Mouse (Mus musculus) lung, embryonic 16.5 days (tissue): ENCODE measurements around the gene Zfp273. TPM values are rescaled to one million over a fixed set of nuclear protein-coding genes. Genes with fewer than 3 reads are reported as not detected.
"Not testable (repeated sequence)": the region's sequence is repeated elsewhere in the genome, so short reads cannot be mapped to it uniquely, and the experiment has no call there.

Experiments
- ATAC-seq: fragments of 200-750 bp; cut with Nextera tagmentation; 2 replicates; pipeline ENCODE4 v1.8.0; 2017; ENCODE audit warnings: low read depth, mild to moderate bottlenecking, moderate library complexity
- H3K27ac ChIP-seq: fragments of 300-500 bp; sonication (generic); 2 replicates; pipeline ENCODE4 v1.5.1; 2014; ENCODE audit warnings: mild to moderate bottlenecking, control low read depth, low read length
- H3K27me3 ChIP-seq: fragments of 300-500 bp; sonication (generic); 2 replicates; pipeline ENCODE4 v1.6.1; 2014; ENCODE audit warnings: low read depth, low read length, mixed read lengths; ENCODE audit not compliant: control insufficient read depth, insufficient read depth
- H3K36me3 ChIP-seq: fragments of 300-500 bp; sonication (generic); 2 replicates; pipeline ENCODE4 v1.6.1; 2014; ENCODE audit warnings: low read length; ENCODE audit not compliant: control insufficient read depth, insufficient read depth
- H3K4me1 ChIP-seq: fragments of 300-500 bp; sonication (generic); replicated peaks from 2 replicates; pipeline ENCODE4 v1.6.1; 2014; ENCODE audit warnings: low read length, mixed read lengths; ENCODE audit not compliant: control insufficient read depth, insufficient read depth
- H3K4me2 ChIP-seq: fragments of 300-500 bp; sonication (generic); 2 replicates; pipeline ENCODE4 v1.6.1; 2014; ENCODE audit warnings: low read depth, low read length, control low read depth
- H3K4me3 ChIP-seq: fragments of 300-500 bp; sonication (generic); 2 replicates; pipeline ENCODE4 v1.5.1; 2014; ENCODE audit warnings: mild to moderate bottlenecking, low read length, control low read depth
- H3K9ac ChIP-seq: fragments of 300-500 bp; sonication (generic); 2 replicates; pipeline ENCODE4 v1.6.1; 2014; ENCODE audit warnings: low read length, control low read depth
- H3K9me3 ChIP-seq: fragments of 300-500 bp; sonication (generic); 2 replicates; pipeline ENCODE4 v1.6.1; 2016; ENCODE audit warnings: low read length; ENCODE audit not compliant: control insufficient read depth
- WGBS: fragments of 180-500 bp; shearing (Covaris S2); extraction: QIAGEN DNeasy Blood & Tissue Kit; methylation state at CpG from one replicate; pipeline ENCODE4 v1.1.7; 2014; 5-methylcytosine and 5-hydroxymethylcytosine counted together
- polyA plus RNA-seq: library from polyadenylated mRNA; unstranded; fragments of >200 nt; fragmentation: Nextera tagmentation; extraction: Ambion mirVana; gene quantifications from 2 replicates; pipeline ENCODE4 v1.2.1, GENCODE M21; 2015

Zfp273 gene
- polyA plus RNA-seq = 8.0 and 8.6 TPM in 2 replicates

DNA sequence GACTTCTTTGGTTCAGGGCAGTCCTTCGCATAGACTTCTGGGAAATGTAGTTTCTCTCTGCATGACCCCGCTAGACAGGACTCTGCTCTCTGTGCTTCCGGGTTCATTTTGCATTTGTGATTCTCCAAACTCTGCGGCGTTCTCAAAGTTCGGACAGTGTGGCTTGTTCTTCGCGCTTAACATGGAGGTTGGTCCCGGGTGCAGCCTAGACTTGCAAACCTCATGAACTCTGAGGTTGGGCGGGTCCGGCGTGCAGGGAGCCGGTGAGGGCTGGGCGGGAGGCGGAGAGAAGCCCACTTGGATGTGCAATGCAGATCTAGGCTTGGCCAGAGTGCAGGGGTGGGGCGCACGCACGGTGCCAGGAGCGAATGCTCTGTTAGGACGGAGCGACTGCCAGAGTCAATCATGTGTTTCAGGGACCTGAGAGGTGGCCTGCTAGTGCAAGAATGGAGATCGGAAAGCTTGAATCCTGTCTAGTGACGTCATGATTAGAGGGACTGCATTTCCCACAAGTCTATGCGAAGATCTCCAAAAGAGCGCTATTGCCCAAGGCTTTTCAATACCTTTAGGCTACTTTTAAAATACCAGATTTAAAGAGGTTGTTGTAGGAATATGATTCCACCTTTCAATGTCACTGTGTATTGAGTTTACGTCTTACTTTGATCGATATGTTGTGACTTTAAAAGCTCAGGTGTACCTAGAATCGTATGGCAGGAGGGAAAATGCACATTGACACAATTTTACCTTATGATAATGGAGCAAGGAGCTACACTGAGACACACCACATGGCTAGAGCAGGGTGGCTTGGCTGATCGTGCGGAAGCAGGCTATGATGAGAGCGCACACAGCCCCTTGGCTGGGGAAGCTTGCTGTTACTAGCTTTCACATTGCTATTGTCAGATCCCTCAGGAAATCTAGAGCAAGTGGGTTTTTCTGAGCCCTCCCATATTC is at the start of gene Zfp273:
Gene Zfp273 (plus strand): TSS at position 31 of the 951 bp plus-strand sequence.
- peak; percentile 97 for ATAC-seq
- Histone ChIP-seq H3K36me3 (peaks cover 2% of the 10 kb centered on the region; the same call in 1 of the 2 replicates), H3K4me1 (no peaks in the 10 kb centered on the region), H3K9ac (peak within 1 kb of the TSS; percentile 79), H3K27me3 (no peaks in the 10 kb centered on the region), H3K4me2 (peak within 1 kb of the TSS; percentile 88), H3K9me3 (no peaks in the 10 kb centered on the region; the same call in 1 of the 2 replicates), H3K4me3 (peak within 1 kb of the TSS; percentile 79), H3K27ac (peak within 1 kb of the TSS; percentile 90)
- 3% methylated on average over 31 of the region's 31 CpGs for WGBS

- Histone ChIP-seq H3K27ac (0 out of 2 replicates have a peak within 1 kb of the TSS, but pooled peaks have one; percentile 20), H3K27me3 (no peaks in the 10 kb centered on the region), H3K4me3 (peak within 1 kb of the TSS; percentile 73), H3K9me3 (peaks cover 5% of the 10 kb centered on the region), H3K9ac (peak within 1 kb of the TSS; percentile 74), H3K4me2 (peak within 1 kb of the TSS; percentile 86), H3K36me3 (0 out of 2 replicates have a peak, but pooled peaks cover 3% of the 10 kb centered on the region), H3K4me1 (peaks cover 4% of the 10 kb centered on the region; the same call in 1 of the 2 replicates)
- peak; percentile 96 for ATAC-seq
- WGBS = 8% methylated on average over 26 of the region's 26 CpGs
Measured at GRCm38 (mm10) chr13:67779265-67780221, 34.0 kb upstream of the Zfp273 start, which contains the start of gene Zfp493. Zfp493 (plus strand) TSS chr13:67779693.

DNA sequence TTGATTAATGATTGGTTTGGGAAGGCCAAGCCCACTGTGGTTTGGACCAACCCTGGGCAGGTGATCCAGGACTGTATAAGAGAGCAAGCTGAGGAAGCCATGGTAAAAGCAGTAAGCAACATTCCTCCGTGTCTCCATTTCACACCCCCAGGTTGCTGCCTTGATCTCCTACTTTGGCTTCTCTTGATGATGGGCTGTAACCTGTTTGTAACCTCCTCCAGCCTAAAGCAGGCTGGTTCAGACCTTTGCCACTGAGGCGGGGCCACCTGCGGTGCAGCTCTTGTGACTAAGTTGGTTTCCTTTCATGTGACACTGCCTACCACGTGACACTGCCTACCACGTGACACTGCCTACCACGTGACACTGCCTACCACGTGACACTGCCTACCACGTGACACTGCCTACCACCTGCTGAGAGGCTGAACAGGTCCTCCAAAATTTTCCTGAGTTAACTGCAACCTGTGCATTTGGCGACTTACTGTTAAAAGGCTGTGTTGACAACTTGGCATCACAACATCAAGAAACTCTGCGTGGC is 21.6 kb upstream of the Zfp273 start:
- H3K4me3 ChIP-seq = no peak overlapping the region
- H3K36me3 ChIP-seq = 0 out of 2 replicates have a peak, but pooled peaks cover 4% of the 10 kb centered on the region
- H3K4me1 ChIP-seq = no peaks in the 10 kb centered on the region
- no peak overlapping the region for H3K4me2 ChIP-seq
- H3K9ac ChIP-seq = no peak overlapping the region
- no peak overlapping the region for H3K27ac ChIP-seq
- no peaks in the 10 kb centered on the region for H3K27me3 ChIP-seq
- ATAC-seq = no peak
- 0 out of 2 replicates have a peak, but pooled peaks cover 4% of the 10 kb centered on the region for H3K9me3 ChIP-seq
- WGBS = 88% methylated on average over 10 of the region's 10 CpGs

DNA sequence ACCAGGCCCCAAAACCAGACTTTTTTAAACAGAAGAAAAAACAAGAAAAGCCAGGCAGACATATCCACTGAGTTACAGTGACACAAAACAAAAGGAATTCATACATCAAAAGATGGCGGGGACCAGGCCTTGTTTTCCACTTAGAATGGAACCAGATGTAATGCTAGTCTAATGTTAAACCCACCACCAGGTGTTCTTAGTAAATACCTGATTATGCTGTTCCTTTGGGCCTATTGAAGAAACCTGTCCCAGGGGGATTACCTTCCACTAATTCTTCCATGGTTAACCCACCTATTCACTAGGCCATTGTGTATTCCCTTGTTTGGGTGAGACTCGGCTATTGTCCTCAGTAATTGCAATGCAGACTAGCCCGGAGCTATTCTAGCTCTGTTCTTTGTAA is 14.9 kb upstream of the Zfp273 start:
- no peak overlapping the region for H3K9ac ChIP-seq
- no peaks in the 10 kb centered on the region for H3K9me3 ChIP-seq
- 87% methylated on average over 3 of the region's 3 CpGs for WGBS
- no peaks in the 10 kb centered on the region for H3K27me3 ChIP-seq
- no peak overlapping the region for H3K4me2 ChIP-seq
- no peaks in the 10 kb centered on the region for H3K36me3 ChIP-seq
- H3K4me3 ChIP-seq = no peak overlapping the region
- no peak overlapping the region for H3K27ac ChIP-seq
- no peaks in the 10 kb centered on the region for H3K4me1 ChIP-seq
- no peak for ATAC-seq

DNA sequence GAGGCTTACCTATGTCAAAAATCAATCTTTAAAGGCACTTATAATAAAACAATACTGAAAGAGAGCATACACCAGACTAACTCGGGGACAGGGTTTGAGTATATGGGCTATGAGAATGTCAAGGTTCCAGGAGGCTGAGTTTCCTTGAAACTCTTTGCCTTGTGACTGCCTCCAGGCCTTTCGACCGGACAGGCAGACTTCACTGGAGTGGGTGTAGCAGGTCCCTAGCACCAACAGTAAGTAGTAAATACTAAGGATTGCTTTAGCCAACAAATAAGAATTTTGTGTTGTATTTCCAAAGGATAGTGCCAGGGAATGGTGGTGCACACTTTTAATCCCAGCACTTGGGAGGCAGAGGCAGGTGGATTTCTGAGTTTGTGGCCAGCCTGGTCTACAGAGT is 14.4 kb upstream of the Zfp273 start:
- not testable (repeated sequence) for H3K27ac ChIP-seq, H3K27me3 ChIP-seq, H3K4me2 ChIP-seq, H3K4me3 ChIP-seq, ATAC-seq, H3K4me1 ChIP-seq, H3K9me3 ChIP-seq, H3K36me3 ChIP-seq, H3K9ac ChIP-seq
- 85% methylated on average over 3 of the region's 3 CpGs for WGBS

GRCm38 (mm10) chr13:67811651-67812210 is 1.8 kb upstream of the Zfp273 start:
- ATAC-seq = no peak
- no peaks in the 10 kb centered on the region for H3K4me1 ChIP-seq
- WGBS = 39% methylated on average over 1 of the region's 1 CpGs
- H3K36me3 ChIP-seq = no peaks in the 10 kb centered on the region
- H3K27me3 ChIP-seq = no peaks in the 10 kb centered on the region
- H3K9ac ChIP-seq = no peak overlapping the region
- no peak overlapping the region for H3K4me2 ChIP-seq
- H3K9me3 ChIP-seq = no peaks in the 10 kb centered on the region; the same call in 1 of the 2 replicates
- H3K27ac ChIP-seq = no peak overlapping the region
- no peak overlapping the region for H3K4me3 ChIP-seq

- H3K4me2 ChIP-seq = no peak overlapping the region
- 76% methylated on average over 8 of the region's 8 CpGs for WGBS
- H3K9ac ChIP-seq = no peak overlapping the region
- peak overlapping the region; percentile 79 for H3K4me3 ChIP-seq
- no peak overlapping the region for H3K27ac ChIP-seq
- no peaks in the 10 kb centered on the region for H3K36me3 ChIP-seq
- no peaks in the 10 kb centered on the region; the same call in 1 of the 2 replicates for H3K9me3 ChIP-seq
- no peaks in the 10 kb centered on the region for H3K27me3 ChIP-seq
- H3K4me1 ChIP-seq = no peaks in the 10 kb centered on the region
- ATAC-seq = peak; percentile 20; the same call in 1 of the 2 replicates
Measured at GRCm38 (mm10) chr13:67812961-67813709, 405 bp upstream of the Zfp273 start.

DNA sequence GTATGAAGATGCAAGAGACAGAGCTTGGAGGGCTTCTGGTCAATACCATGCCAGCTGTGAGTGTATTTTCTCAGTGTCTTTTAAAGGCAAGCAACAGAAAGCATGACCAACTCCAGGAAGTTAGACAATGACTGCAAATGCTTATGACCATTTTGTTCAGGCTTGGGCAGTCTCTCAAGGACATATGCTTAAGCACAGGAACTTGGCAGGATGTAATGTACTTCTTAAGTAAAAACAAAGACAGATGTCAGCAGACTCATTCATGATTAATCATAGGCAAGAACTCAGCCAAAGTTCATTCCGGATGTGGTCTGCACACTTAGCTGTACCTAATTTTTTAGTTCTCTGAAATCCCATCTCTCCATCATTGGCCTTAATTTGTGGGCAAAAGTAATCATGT is 5.1 kb downstream of the Zfp273 start:
- Histone ChIP-seq H3K36me3 (peaks cover 10% of the 10 kb centered on the region), H3K9me3 (no peaks in the 10 kb centered on the region; the same call in 1 of the 2 replicates), H3K9ac (no peak overlapping the region), H3K4me1 (no peaks in the 10 kb centered on the region), H3K4me3 (no peak overlapping the region), H3K27ac (peak overlapping the region; percentile 52), H3K27me3 (no peaks in the 10 kb centered on the region), H3K4me2 (no peak overlapping the region)
- no peak for ATAC-seq
- 67% methylated on average over 1 of the region's 1 CpGs for WGBS
